ENCODE assay signal across 9 mouse cellular contexts in genomic region chr10:57317067-57317466, GRCm38 (mm10).
DNase-seq lines count a peak whose midpoint lies in the region; ATAC-seq and TF ChIP-seq lines count a peak whose summit lies in the region.
"Had no signal": no experiment of that assay in that cellular context is flagged by ENCODE, and none has a peak within 500 bp of the region (broad histone marks: within the 10 kb centered on the region; RNA-seq: fewer than 3 reads in every experiment).

No protein-coding gene starts in this region.

- H3K27ac ChIP-seq in lung, postnatal 0 days (ENCODE audit: low read length), result no peak overlapping the region

- ATAC-seq in lung, postnatal 0 days, result no peak
- ATAC-seq: inflammation-experienced regulatory T-cells, adult 6 months had no signal

- TF ChIP-seq CTCF in lung, postnatal 0 days (IDR thresholded peaks at IDR 0.05), result peak; percentile 59

- intact Hi-C loops in heart, postnatal 10 days (cut with DNase I), result loop anchor here (1.0 kb wide), 1 partner anchor 944 kb away; no protein-coding TSS in a partner anchor
- intact Hi-C loops in heart, postnatal 36 days (cut with DNase I), result loop anchor here (2.0 to 5.0 kb wide), 2 partner anchors 135 to 948 kb away; no protein-coding TSS in a partner anchor

- H3K27me3 ChIP-seq in lung, postnatal 0 days (replicated peaks; ENCODE audit: insufficient read depth, low read length), result no peaks in the 10 kb centered on the region

- no peak overlapping the region for H3K9ac ChIP-seq in lung, postnatal 0 days (replicated peaks; ENCODE audit: low read depth)

- DNase-seq in heart, postnatal 10 days, result peak; percentile 16 to 29
- no peak for DNase-seq in heart, postnatal 36 days
- peak; percentile 23 for DNase-seq in lung, postnatal 0 days (ENCODE audit: low spot score)
- no peak for DNase-seq in lung, postnatal 14 days
- DNase-seq in brain, embryonic 18.5 days (ENCODE audit: low read depth, low spot score), result peak; percentile 34
- peak; percentile 6 for DNase-seq in retina, postnatal 7 days (ENCODE audit: low read depth, low spot score)
- no peak for DNase-seq in yolk sac, embryonic 10.5 days (ENCODE audit: low spot score)
- DNase-seq: thymus, postnatal 36 days had no signal

- no peaks in the 10 kb centered on the region for H3K36me3 ChIP-seq in lung, postnatal 0 days (ENCODE audit: insufficient read depth, low read length)

- H3K4me1 ChIP-seq in lung, postnatal 0 days (ENCODE audit: insufficient read depth, low read depth, low read length), result no peaks in the 10 kb centered on the region

- no peak overlapping the region for H3K4me2 ChIP-seq in lung, postnatal 0 days (replicated peaks; ENCODE audit: low read depth, low read length)

- H3K4me3 ChIP-seq in lung, postnatal 0 days (ENCODE audit: low read depth, low read length), result no peak overlapping the region

- no peaks in the 10 kb centered on the region for H3K9me3 ChIP-seq in lung, postnatal 0 days (ENCODE audit: low read length)

- TF ChIP-seq EP300 in lung, postnatal 0 days (IDR thresholded peaks at IDR 0.05), result no peak

Comparison
In these comparisons a context has a peak if more than half of its experiments do, and no peak if none do; other contexts are left out.
1. DNase-seq: peak in heart, postnatal 10 days (2 of 2), lung, postnatal 0 days (single experiment), brain, embryonic 18.5 days (single experiment) and retina, postnatal 7 days (single experiment); none in heart, postnatal 36 days (0 of 2), lung, postnatal 14 days (single experiment) and yolk sac, embryonic 10.5 days (single experiment).